Mouse (Mus musculus): ENCODE results near the gene Tenm4. TPM values are rescaled to one million over a fixed set of nuclear protein-coding genes. Genes with fewer than 3 reads are reported as not detected.

Gene Tenm4
- polyA plus RNA-seq, 1 experiment from 2014 or later = 28.1 TPM

DNA sequence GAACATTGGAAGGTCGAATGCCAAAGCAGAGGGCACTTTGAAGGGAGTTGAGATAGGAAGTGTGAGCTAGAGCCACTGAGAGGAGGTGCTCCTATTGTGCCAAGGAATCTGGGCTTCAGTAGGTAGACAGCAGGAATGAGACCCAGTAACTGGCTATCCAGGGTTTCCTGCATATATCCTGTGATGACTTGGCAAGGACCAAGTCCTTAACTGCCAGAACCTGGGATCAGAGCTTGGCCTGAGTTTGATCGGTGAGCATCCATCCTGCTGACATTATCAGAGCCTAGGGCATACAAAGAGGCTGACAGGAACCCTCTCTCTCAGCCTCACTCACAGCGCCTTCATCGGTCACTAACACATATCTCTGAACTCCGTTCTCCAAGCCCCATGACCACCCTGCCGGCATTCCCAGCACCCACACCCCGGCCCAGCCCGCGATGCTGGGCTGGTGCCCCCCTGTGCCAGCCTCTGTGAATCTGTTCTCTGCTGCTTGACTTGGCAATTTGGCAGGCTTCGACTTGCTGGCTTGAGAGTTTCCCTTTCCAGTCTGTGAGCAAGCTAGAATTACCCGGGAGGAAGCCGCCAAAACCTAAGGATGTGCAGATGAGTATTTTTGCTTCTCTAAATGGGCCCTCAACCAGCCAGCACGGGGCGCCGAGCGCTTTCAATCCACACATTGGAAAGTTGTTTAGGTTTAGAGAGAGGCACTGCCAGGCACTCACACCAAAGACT, 698.2 kb downstream of the Tenm4 start:
- H3K27ac ChIP-seq (replicated peaks; ENCODE audit: low read depth, low read length) = no peak overlapping the region
- DNase-seq (ENCODE audit: low spot score) (no peak), ATAC-seq (replicated peaks; ENCODE audit: insufficient number of reproducible peaks, low FRiP score, low TSS enrichment, low read depth) (no peak)
- no peak overlapping the region for H3K4me3 ChIP-seq (ENCODE audit: low read depth, low read length)
- H3K9me3 ChIP-seq (replicated peaks; ENCODE audit: control insufficient read depth, low read length) = no peaks in the 10 kb centered on the region
- H3K27me3 ChIP-seq (ENCODE audit: control insufficient read depth, insufficient read depth, low read length) = no peaks in the 10 kb centered on the region
- no peak overlapping the region for H3K4me2 ChIP-seq (ENCODE audit: low read depth, low read length)
- H3K9ac ChIP-seq (replicated peaks; ENCODE audit: low read length) = no peak overlapping the region
- no peaks in the 10 kb centered on the region for H3K4me1 ChIP-seq (ENCODE audit: control insufficient read depth, insufficient read depth, low read length)
- peaks cover 4% of the 10 kb centered on the region for H3K36me3 ChIP-seq (replicated peaks; ENCODE audit: control insufficient read depth, insufficient read depth, low read depth, low read length)
- WGBS = 87% methylated on average over 16 of the region's 16 CpGs

DNA sequence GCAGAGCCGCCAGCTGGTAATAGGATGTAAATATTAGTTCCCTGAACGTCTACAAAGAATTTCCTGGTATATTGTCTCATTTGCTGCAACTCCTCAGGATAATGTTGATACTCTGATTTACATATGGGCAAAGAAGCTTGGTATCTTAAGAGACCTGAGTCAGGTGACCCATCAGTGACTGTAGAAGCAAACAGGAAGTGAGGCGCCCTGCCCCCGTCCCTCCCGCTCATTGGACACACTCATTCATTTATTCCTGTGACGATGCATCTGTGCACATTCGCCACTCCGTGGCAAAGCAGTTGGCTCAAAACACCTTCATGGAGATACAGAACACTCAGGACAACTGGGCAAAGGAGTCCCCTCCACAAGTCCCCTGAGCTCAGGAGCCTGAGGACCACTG, 699.4 kb downstream of the Tenm4 start:
- H3K36me3 ChIP-seq (replicated peaks; ENCODE audit: control insufficient read depth, insufficient read depth, low read depth, low read length) = peaks cover 4% of the 10 kb centered on the region
- ATAC-seq (replicated peaks; ENCODE audit: insufficient number of reproducible peaks, low FRiP score, low TSS enrichment, low read depth) = no peak
- no peak overlapping the region for H3K9ac ChIP-seq (replicated peaks; ENCODE audit: low read length)
- H3K27ac ChIP-seq (replicated peaks; ENCODE audit: low read depth, low read length) = no peak overlapping the region
- no peaks in the 10 kb centered on the region for H3K9me3 ChIP-seq (replicated peaks; ENCODE audit: control insufficient read depth, low read length)
- whole genome bisulfite sequencing = 83% methylated on average over 8 of the region's 8 CpGs
- no peaks in the 10 kb centered on the region for H3K27me3 ChIP-seq (ENCODE audit: control insufficient read depth, insufficient read depth, low read length)
- H3K4me2 ChIP-seq (ENCODE audit: low read depth, low read length) = no peak overlapping the region
- no peak overlapping the region for H3K4me3 ChIP-seq (ENCODE audit: low read depth, low read length)
- no peaks in the 10 kb centered on the region for H3K4me1 ChIP-seq (ENCODE audit: control insufficient read depth, insufficient read depth, low read length)
- no peak for DNase-seq (ENCODE audit: low spot score)

DNA sequence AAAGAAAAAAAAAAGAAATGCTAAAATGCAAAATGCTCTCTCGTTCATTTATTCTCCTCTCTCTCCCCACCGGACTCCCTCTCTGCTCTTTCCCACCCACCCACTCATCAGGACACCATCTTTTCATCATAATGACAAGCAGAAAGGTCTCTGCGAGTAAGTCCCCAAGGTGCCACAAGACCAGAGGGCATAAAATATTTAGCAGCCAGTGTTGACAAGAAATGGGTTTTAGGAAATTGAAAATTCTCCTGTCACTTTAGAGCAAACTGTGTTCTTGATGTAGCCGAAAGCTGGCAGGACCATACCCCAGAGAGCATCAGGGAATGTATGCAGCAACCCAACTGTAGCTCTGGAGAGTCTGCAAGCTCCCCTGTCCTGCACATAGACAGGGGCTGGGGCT, 700.0 kb downstream of the Tenm4 start:
- Histone ChIP-seq H3K27me3 (ENCODE audit: control insufficient read depth, insufficient read depth, low read length) (no peaks in the 10 kb centered on the region), H3K4me3 (ENCODE audit: low read depth, low read length) (no peak overlapping the region), H3K9me3 (replicated peaks; ENCODE audit: control insufficient read depth, low read length) (no peaks in the 10 kb centered on the region), H3K36me3 (replicated peaks; ENCODE audit: control insufficient read depth, insufficient read depth, low read depth, low read length) (peaks cover 4% of the 10 kb centered on the region), H3K4me1 (ENCODE audit: control insufficient read depth, insufficient read depth, low read length) (no peaks in the 10 kb centered on the region), H3K9ac (replicated peaks; ENCODE audit: low read length) (no peak overlapping the region), H3K27ac (replicated peaks; ENCODE audit: low read depth, low read length) (no peak overlapping the region), H3K4me2 (ENCODE audit: low read depth, low read length) (no peak overlapping the region)
- DNase-seq (ENCODE audit: low spot score) (no peak), ATAC-seq (replicated peaks; ENCODE audit: insufficient number of reproducible peaks, low FRiP score, low TSS enrichment, low read depth) (no peak)
- WGBS = 83% methylated on average over 4 of the region's 4 CpGs

DNA sequence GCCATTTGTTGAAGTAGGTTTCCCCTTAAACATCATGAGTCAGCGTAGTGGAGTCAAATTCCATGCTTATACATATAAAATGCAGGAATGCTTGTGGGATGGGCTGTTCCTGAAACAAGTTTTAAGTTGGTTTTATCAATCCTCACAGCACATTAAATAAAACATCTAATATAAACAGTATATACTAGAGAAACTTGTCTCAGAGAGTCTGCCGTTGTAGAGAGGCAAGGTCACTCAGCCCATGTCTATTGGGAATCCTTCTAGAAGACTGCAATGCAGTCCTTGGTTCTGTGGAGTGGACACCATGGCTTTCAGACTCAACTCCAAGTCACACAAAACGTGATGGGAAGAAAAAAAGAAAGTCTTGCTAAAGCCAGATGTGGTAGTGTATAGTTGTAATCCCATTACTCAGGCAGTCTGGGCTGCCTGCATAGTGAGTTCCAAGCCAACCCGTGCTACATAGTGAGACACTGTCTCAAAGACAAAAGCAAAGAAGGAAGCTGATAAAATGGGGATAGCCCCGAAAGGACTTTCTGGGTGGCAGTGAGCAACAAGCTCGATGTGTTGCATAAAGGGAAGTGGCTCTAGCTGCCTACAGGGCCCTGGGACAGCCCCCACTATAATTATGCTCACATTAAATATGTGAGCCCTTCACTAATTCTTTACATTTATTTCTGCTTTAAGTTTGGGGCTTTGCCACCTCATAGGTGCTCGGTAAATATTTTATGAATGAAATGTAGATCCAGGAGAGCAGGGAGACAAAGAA, 707.6 kb downstream of the Tenm4 start:
- WGBS = 85% methylated on average over 7 of the region's 7 CpGs
- Histone ChIP-seq H3K4me2 (ENCODE audit: low read depth, low read length) (no peak overlapping the region), H3K27ac (replicated peaks; ENCODE audit: low read depth, low read length) (no peak overlapping the region), H3K36me3 (replicated peaks; ENCODE audit: control insufficient read depth, insufficient read depth, low read depth, low read length) (peaks cover 4% of the 10 kb centered on the region; the same call in 1 of the 2 replicates), H3K9me3 (replicated peaks; ENCODE audit: control insufficient read depth, low read length) (no peaks in the 10 kb centered on the region), H3K4me3 (ENCODE audit: low read depth, low read length) (no peak overlapping the region), H3K9ac (replicated peaks; ENCODE audit: low read length) (no peak overlapping the region), H3K27me3 (ENCODE audit: control insufficient read depth, insufficient read depth, low read length) (no peaks in the 10 kb centered on the region), H3K4me1 (ENCODE audit: control insufficient read depth, insufficient read depth, low read length) (no peaks in the 10 kb centered on the region)
- ATAC-seq (replicated peaks; ENCODE audit: insufficient number of reproducible peaks, low FRiP score, low TSS enrichment, low read depth) (no peak), DNase-seq (ENCODE audit: low spot score) (no peak)

DNA sequence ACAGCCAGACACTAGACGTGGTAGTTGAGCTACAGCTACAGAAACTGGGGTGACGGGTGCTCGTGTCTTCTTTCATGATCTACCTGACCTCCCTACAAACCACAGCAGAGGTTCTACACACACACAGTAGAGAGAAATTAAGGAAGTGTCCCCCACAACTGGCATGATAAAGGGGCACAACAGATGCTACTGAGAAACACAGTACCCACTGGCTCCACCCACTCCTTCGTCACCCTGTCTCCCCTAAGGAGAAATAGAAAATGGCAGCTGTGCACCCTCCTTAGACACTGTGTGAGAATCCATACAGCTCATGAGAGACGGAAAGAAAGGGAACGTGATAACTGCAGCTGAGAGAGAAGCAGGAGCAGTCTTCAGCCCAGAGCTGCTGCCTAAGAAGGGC, 708.5 kb downstream of the Tenm4 start:
- Histone ChIP-seq H3K27me3 (ENCODE audit: control insufficient read depth, insufficient read depth, low read length) (no peaks in the 10 kb centered on the region), H3K27ac (replicated peaks; ENCODE audit: low read depth, low read length) (no peak overlapping the region), H3K4me2 (ENCODE audit: low read depth, low read length) (no peak overlapping the region), H3K9ac (replicated peaks; ENCODE audit: low read length) (no peak overlapping the region), H3K36me3 (replicated peaks; ENCODE audit: control insufficient read depth, insufficient read depth, low read depth, low read length) (no peaks in the 10 kb centered on the region), H3K4me1 (ENCODE audit: control insufficient read depth, insufficient read depth, low read length) (no peaks in the 10 kb centered on the region), H3K4me3 (ENCODE audit: low read depth, low read length) (no peak overlapping the region), H3K9me3 (replicated peaks; ENCODE audit: control insufficient read depth, low read length) (no peaks in the 10 kb centered on the region)
- DNase-seq (ENCODE audit: low spot score) = no peak
- WGBS = 89% methylated on average over 6 of the region's 6 CpGs
- no peak for ATAC-seq (replicated peaks; ENCODE audit: insufficient number of reproducible peaks, low FRiP score, low TSS enrichment, low read depth)

DNA sequence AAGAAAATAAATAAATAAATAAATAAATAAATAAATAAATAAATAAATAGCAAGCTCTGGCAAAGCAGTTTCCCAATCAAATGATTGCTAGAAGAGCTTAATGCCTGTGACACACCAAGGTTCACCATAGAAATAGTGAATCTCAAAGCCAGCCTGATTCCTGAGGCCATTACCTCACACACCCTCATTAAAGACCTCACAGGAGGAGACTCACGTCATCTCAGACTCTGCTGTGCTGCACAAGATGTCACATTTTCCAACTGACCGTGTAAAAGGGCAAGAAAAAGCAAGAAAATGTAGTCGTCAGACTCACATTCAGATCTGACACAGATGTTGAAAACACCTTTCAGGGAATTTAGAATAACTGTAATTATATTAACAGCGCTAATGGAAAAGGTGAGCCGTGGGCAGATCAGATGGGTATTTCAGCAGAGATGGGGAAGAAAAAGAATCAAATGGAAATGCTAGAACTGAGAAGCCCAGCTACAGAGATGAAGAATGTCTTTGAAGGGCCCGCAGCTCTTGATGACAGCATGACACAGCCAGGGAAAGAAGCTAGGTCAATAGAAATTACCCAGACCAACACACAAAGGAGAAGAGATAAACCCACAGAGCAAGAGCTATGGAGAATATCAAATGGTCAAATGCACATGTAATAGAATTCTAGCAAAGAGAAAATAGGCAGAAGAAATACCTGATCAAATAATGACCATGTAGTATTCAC, 709.3 kb downstream of the Tenm4 start:
- ATAC-seq (replicated peaks; ENCODE audit: insufficient number of reproducible peaks, low FRiP score, low TSS enrichment, low read depth) (no peak), DNase-seq (ENCODE audit: low spot score) (no peak)
- Histone ChIP-seq H3K36me3 (replicated peaks; ENCODE audit: control insufficient read depth, insufficient read depth, low read depth, low read length) (no peaks in the 10 kb centered on the region), H3K4me2 (ENCODE audit: low read depth, low read length) (no peak overlapping the region), H3K27ac (replicated peaks; ENCODE audit: low read depth, low read length) (no peak overlapping the region), H3K9ac (replicated peaks; ENCODE audit: low read length) (no peak overlapping the region), H3K4me1 (ENCODE audit: control insufficient read depth, insufficient read depth, low read length) (no peaks in the 10 kb centered on the region), H3K9me3 (replicated peaks; ENCODE audit: control insufficient read depth, low read length) (no peaks in the 10 kb centered on the region), H3K4me3 (ENCODE audit: low read depth, low read length) (no peak overlapping the region), H3K27me3 (ENCODE audit: control insufficient read depth, insufficient read depth, low read length) (no peaks in the 10 kb centered on the region)
- 82% methylated on average over 6 of the region's 6 CpGs for WGBS

DNA sequence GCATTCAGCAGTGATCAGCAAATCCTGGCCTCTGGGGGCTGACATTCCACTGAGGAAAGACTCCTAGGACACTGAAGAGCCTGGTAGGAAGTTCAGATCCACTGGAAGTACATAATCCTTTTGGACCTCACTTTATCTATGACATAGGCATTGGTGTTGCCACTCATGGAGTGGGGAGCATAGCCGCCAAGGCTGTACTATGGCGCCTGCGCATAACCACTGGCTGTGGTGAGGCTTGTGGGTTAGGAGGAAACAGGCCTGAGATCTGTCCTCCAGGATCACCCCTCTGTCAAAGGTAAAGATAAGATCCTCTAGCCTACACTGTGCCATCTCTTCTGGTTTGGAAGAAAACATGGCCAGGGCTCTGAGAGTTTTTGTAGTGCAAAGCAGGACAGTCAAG, 712.3 kb downstream of the Tenm4 start:
- Histone ChIP-seq H3K9ac (replicated peaks; ENCODE audit: low read length) (no peak overlapping the region), H3K4me3 (ENCODE audit: low read depth, low read length) (no peak overlapping the region), H3K36me3 (replicated peaks; ENCODE audit: control insufficient read depth, insufficient read depth, low read depth, low read length) (no peaks in the 10 kb centered on the region), H3K27me3 (ENCODE audit: control insufficient read depth, insufficient read depth, low read length) (no peaks in the 10 kb centered on the region), H3K9me3 (replicated peaks; ENCODE audit: control insufficient read depth, low read length) (no peaks in the 10 kb centered on the region), H3K27ac (replicated peaks; ENCODE audit: low read depth, low read length) (no peak overlapping the region), H3K4me2 (ENCODE audit: low read depth, low read length) (no peak overlapping the region), H3K4me1 (ENCODE audit: control insufficient read depth, insufficient read depth, low read length) (no peaks in the 10 kb centered on the region)
- DNase-seq (ENCODE audit: low spot score) (no peak), ATAC-seq (replicated peaks; ENCODE audit: insufficient number of reproducible peaks, low FRiP score, low TSS enrichment, low read depth) (no peak)
- WGBS = 100% methylated on average over 3 of the region's 3 CpGs

All from embryonic facial prominence, embryonic 11.5 days (tissue).